Mouse (Mus musculus): ENCODE results near the gene Fibp. TPM values are rescaled to one million over a fixed set of nuclear protein-coding genes. Genes with fewer than 3 reads are reported as not detected.
A peak's percentile ranks its signal among the peaks of the same experiment; 100 is the strongest.

Fibp gene
- polyA plus RNA-seq, 1 experiment from 2014 or later, result 85.4 TPM

- peak; percentile 46; the same call in 1 of the 2 replicates for ATAC-seq (ENCODE audit: insufficient number of reproducible peaks, low FRiP score)
- H3K4me1 ChIP-seq (replicated peaks), result peaks cover 20% of the 10 kb centered on the region
- peak overlapping the region; percentile 67 for H3K27ac ChIP-seq (ENCODE audit: poor library complexity, severe bottlenecking)
- H3K9me3 ChIP-seq (replicated peaks), result no peaks in the 10 kb centered on the region
- WGBS, result 8% methylated on average over 16 of the region's 16 CpGs
- H3K4me2 ChIP-seq, result peak overlapping the region; percentile 90
- H3K9ac ChIP-seq, result peak overlapping the region; percentile 71
- H3K4me3 ChIP-seq, result peak overlapping the region; percentile 43
- H3K36me3 ChIP-seq, result no peaks in the 10 kb centered on the region
- H3K27me3 ChIP-seq (replicated peaks), result no peaks in the 10 kb centered on the region
Observed at GRCm38 (mm10) chr19:5432992-5433852, 27.2 kb upstream of the Fibp start.

GRCm38 (mm10) chr19:5433951-5434350 is 26.5 kb upstream of the Fibp start:
- no peak for ATAC-seq (ENCODE audit: insufficient number of reproducible peaks, low FRiP score)
- Histone ChIP-seq H3K27me3 (replicated peaks) (no peaks in the 10 kb centered on the region), H3K4me2 (peak overlapping the region; percentile 90), H3K9me3 (replicated peaks) (no peaks in the 10 kb centered on the region), H3K4me1 (replicated peaks) (peaks cover 20% of the 10 kb centered on the region), H3K36me3 (no peaks in the 10 kb centered on the region), H3K9ac (peak overlapping the region; percentile 71), H3K27ac (ENCODE audit: poor library complexity, severe bottlenecking) (peak overlapping the region; percentile 67), H3K4me3 (peak overlapping the region; percentile 43; the same call in 1 of the 2 replicates)
- WGBS, result 49% methylated on average over 7 of the region's 7 CpGs

GRCm38 (mm10) chr19:5444371-5444908 is 16.0 kb upstream of the Fibp start:
- Histone ChIP-seq H3K36me3 (no peaks in the 10 kb centered on the region), H3K4me1 (replicated peaks) (peaks cover 17% of the 10 kb centered on the region), H3K27me3 (replicated peaks) (peaks cover 56% of the 10 kb centered on the region), H3K9ac (no peak overlapping the region), H3K9me3 (replicated peaks) (peaks cover 4% of the 10 kb centered on the region; the same call in 1 of the 2 replicates), H3K27ac (ENCODE audit: poor library complexity, severe bottlenecking) (no peak overlapping the region), H3K4me3 (no peak overlapping the region), H3K4me2 (no peak overlapping the region)
- ATAC-seq (ENCODE audit: insufficient number of reproducible peaks, low FRiP score), result no peak
- 65% methylated on average over 9 of the region's 9 CpGs for WGBS

- Histone ChIP-seq H3K4me2 (no peak overlapping the region), H3K4me1 (replicated peaks) (peaks cover 18% of the 10 kb centered on the region), H3K9ac (no peak overlapping the region), H3K4me3 (no peak overlapping the region), H3K27me3 (replicated peaks) (peaks cover 58% of the 10 kb centered on the region), H3K27ac (ENCODE audit: poor library complexity, severe bottlenecking) (no peak overlapping the region), H3K9me3 (replicated peaks) (peaks cover 4% of the 10 kb centered on the region; the same call in 1 of the 2 replicates), H3K36me3 (no peaks in the 10 kb centered on the region)
- ATAC-seq (ENCODE audit: insufficient number of reproducible peaks, low FRiP score), result no peak
- 23% methylated on average over 7 of the region's 7 CpGs for WGBS
Observed at GRCm38 (mm10) chr19:5444954-5445353, 15.5 kb upstream of the Fibp start.

DNA sequence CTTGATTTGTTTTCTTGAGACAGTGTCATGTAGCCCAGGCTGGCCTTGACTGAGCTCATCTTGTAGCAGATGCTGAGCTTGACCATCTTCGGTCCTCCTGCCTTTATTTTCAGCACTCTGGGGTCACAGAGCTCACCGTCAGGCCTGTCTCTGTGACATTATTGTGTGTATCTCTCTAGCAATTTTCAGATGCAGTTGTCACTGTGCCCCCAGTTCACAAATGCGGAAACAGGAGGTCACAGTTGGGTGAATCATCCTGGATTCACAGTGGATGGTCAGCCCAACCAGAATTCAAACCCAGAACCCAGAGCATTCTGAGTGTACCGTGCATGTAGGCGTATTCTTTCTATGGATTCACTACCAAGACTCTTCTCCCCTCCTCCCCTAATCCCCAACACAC is 14.7 kb upstream of the Fibp start:
- Histone ChIP-seq H3K4me2 (no peak overlapping the region), H3K4me1 (replicated peaks) (peaks cover 21% of the 10 kb centered on the region), H3K9me3 (replicated peaks) (no peaks in the 10 kb centered on the region), H3K27me3 (replicated peaks) (peaks cover 66% of the 10 kb centered on the region), H3K27ac (ENCODE audit: poor library complexity, severe bottlenecking) (no peak overlapping the region), H3K9ac (no peak overlapping the region), H3K36me3 (no peaks in the 10 kb centered on the region), H3K4me3 (no peak overlapping the region)
- ATAC-seq (ENCODE audit: insufficient number of reproducible peaks, low FRiP score), result no peak
- WGBS, result 83% methylated on average over 5 of the region's 5 CpGs

- Histone ChIP-seq H3K4me1 (replicated peaks) (peaks cover 21% of the 10 kb centered on the region), H3K27ac (ENCODE audit: poor library complexity, severe bottlenecking) (no peak within 1 kb of the TSS), H3K4me3 (peak within 1 kb of the TSS; percentile 55), H3K9me3 (replicated peaks) (no peaks in the 10 kb centered on the region), H3K36me3 (no peaks in the 10 kb centered on the region), H3K9ac (peak within 1 kb of the TSS; percentile 73), H3K27me3 (replicated peaks) (peaks cover 73% of the 10 kb centered on the region), H3K4me2 (peak within 1 kb of the TSS; percentile 99)
- peak; percentile 61 for ATAC-seq (ENCODE audit: insufficient number of reproducible peaks, low FRiP score)
- WGBS, result under 1% methylated on average over 70 of the region's 70 CpGs
Observed at GRCm38 (mm10) chr19:5447515-5448353, 12.7 kb upstream of the Fibp start, which contains the start of gene Fosl1. Fosl1 (plus strand) TSS chr19:5447547.

- H3K27me3 ChIP-seq (replicated peaks), result peaks cover 72% of the 10 kb centered on the region
- peak; percentile 84 for ATAC-seq (ENCODE audit: insufficient number of reproducible peaks, low FRiP score)
- H3K4me3 ChIP-seq, result peak overlapping the region; percentile 55
- no peak overlapping the region for H3K27ac ChIP-seq (ENCODE audit: poor library complexity, severe bottlenecking)
- no peaks in the 10 kb centered on the region for H3K9me3 ChIP-seq (replicated peaks)
- H3K4me2 ChIP-seq, result peak overlapping the region; percentile 99
- no peak overlapping the region; the same call in 1 of the 2 replicates for H3K9ac ChIP-seq
- 5% methylated on average over 36 of the region's 36 CpGs for WGBS
- H3K36me3 ChIP-seq, result no peaks in the 10 kb centered on the region
- peaks cover 21% of the 10 kb centered on the region for H3K4me1 ChIP-seq (replicated peaks)
Observed at GRCm38 (mm10) chr19:5448354-5449150, 11.9 kb upstream of the Fibp start.

DNA sequence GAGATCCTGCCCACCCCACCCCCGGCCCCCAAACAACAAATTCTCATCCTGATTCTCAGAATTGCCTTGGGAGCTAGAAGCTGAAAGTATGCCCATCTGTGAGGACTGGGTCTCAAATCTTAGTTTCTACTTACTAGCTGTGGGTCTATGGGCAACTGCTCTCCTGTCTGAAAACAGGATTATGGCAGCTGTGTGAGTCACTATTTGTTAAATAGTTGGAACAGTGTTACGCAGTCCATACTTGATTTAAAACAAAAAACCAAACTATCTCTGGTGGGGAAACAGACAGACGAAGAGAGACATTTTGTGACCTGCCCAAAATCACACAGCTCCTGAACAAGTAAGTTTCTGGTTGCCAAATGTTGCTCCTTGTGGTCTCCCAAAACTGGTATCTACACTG is 10.7 kb upstream of the Fibp start:
- Histone ChIP-seq H3K27ac (ENCODE audit: poor library complexity, severe bottlenecking) (no peak overlapping the region), H3K4me2 (no peak overlapping the region), H3K9me3 (replicated peaks) (no peaks in the 10 kb centered on the region), H3K4me1 (replicated peaks) (peaks cover 22% of the 10 kb centered on the region), H3K9ac (no peak overlapping the region), H3K27me3 (replicated peaks) (peaks cover 62% of the 10 kb centered on the region), H3K4me3 (no peak overlapping the region), H3K36me3 (peaks cover 9% of the 10 kb centered on the region)
- WGBS, result 78% methylated on average over 3 of the region's 3 CpGs
- ATAC-seq (ENCODE audit: insufficient number of reproducible peaks, low FRiP score), result no peak

DNA sequence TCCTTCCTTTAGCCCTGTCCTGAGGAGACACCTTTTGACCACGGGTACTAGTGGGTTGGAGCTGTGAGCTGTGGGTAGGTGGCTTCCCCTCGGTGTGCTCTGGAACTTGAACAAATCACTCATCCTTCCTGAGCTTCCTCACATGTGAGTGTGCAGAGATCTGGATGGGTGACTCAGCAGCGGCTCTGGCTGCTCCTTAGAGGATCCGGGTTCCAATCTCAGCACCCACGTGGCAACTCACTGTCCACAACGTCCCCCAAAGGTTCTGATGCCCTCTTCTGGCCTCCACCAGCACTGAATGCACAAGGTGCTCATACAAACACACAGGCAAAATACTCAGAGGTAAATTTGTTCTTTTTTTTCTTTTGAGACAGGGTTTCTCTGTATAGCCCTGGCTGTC is 8.6 kb upstream of the Fibp start:
- peaks cover 43% of the 10 kb centered on the region for H3K4me1 ChIP-seq (replicated peaks)
- H3K36me3 ChIP-seq, result peaks cover 11% of the 10 kb centered on the region
- H3K4me3 ChIP-seq, result no peak overlapping the region
- H3K9me3 ChIP-seq (replicated peaks), result no peaks in the 10 kb centered on the region
- peaks cover 41% of the 10 kb centered on the region for H3K27me3 ChIP-seq (replicated peaks)
- H3K9ac ChIP-seq, result no peak overlapping the region
- no peak overlapping the region for H3K4me2 ChIP-seq
- 74% methylated on average over 6 of the region's 6 CpGs for WGBS
- ATAC-seq (ENCODE audit: insufficient number of reproducible peaks, low FRiP score), result no peak
- no peak overlapping the region for H3K27ac ChIP-seq (ENCODE audit: poor library complexity, severe bottlenecking)

DNA sequence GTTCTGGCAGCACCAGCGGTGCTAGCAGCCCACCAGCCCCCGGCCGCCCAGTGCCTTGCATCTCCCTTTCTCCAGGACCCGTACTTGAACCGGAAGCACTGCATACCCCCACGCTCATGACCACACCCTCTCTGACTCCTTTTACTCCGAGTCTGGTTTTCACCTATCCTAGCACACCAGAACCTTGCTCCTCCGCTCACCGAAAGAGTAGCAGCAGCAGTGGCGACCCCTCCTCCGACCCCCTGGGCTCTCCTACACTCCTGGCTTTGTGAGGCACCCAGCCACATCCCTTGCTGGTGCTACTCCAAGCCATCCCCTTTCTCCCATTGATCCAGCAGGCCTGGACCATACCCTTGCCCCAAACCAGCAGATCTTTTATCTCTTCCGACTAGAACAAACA is 5.4 kb upstream of the Fibp start:
- H3K27ac ChIP-seq (ENCODE audit: poor library complexity, severe bottlenecking), result no peak overlapping the region
- H3K4me2 ChIP-seq, result peak overlapping the region; percentile 98
- peaks cover 15% of the 10 kb centered on the region for H3K27me3 ChIP-seq (replicated peaks)
- H3K4me3 ChIP-seq, result peak overlapping the region; percentile 89
- peak overlapping the region; percentile 94 for H3K9ac ChIP-seq
- H3K36me3 ChIP-seq, result peaks cover 11% of the 10 kb centered on the region
- peaks cover 37% of the 10 kb centered on the region for H3K4me1 ChIP-seq (replicated peaks)
- no peaks in the 10 kb centered on the region for H3K9me3 ChIP-seq (replicated peaks)
- no peak for ATAC-seq (ENCODE audit: insufficient number of reproducible peaks, low FRiP score)
- 72% methylated on average over 12 of the region's 12 CpGs for WGBS
